Mouse (Mus musculus): Measurements from ENCODE around the gene Nmnat1.

DNA sequence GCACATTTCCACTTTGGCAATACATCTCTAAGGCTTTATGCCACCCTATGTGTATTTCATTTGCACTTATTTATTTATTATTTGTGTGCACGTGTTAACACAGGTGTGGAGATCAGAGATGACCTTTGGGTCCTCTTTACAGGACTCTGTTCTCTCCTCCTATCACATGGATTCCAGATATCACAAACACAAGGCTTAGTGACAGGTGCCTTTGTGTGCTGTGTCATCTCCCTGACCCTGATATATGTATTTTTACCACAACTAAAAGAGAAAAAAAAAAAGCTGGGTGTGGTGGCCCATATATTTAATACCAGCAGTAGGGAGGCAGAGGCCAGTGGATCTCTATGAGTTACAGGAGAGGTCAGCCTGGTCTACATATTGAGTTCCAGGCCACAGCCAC, 40.5 kb downstream of the Nmnat1 start:
- TF ChIP-seq POLR2A (IDR thresholded peaks at IDR 0.05; ENCODE audit: borderline replicate concordance, control insufficient read depth, low read depth, low read length) = no peak
- TF ChIP-seq CTCF (IDR thresholded peaks at IDR 0.05; ENCODE audit: control insufficient read depth, insufficient read depth, low read length) = no peak

Data from bone marrow, adult 2 months (tissue).